Mouse (Mus musculus) erythroid progenitor cell, adult 5-6 weeks (primary cell): ENCODE measurements around the gene Fbln1. TPM values are rescaled to one million over a fixed set of nuclear protein-coding genes. Genes with fewer than 3 reads are reported as not detected.

Experiments used
- ATAC-seq: replicated peaks from 2 replicates; pipeline ENCODE4 v1.8.0; 2016; ENCODE audit warnings: moderate number of reproducible peaks, mild to moderate bottlenecking, moderate TSS enrichment, inconsistent platforms; ENCODE audit not compliant: poor library complexity, low FRiP score, severe bottlenecking
- total RNA-seq, 2 experiments: library from RNA; stranded (forward) in 1 of 2; stranded (reverse) in 1 of 2; fragments of 150-400 nt in 1 of 2; fragments of 186-747, 209-891 nt in 1 of 2; gene quantifications; 2 replicates each; pipeline versions ENCODE4 v1.2.3 to v1.2.4; 2015 to 2017; ENCODE audit warnings: low replicate concordance in 2 of 2

Gene Fbln1
- total RNA-seq, 2 experiments from 2014 or later, result not detected

GRCm38 (mm10) chr15:85272988-85273387, 67.2 kb downstream of the Fbln1 start:
- no peak for ATAC-seq

DNA sequence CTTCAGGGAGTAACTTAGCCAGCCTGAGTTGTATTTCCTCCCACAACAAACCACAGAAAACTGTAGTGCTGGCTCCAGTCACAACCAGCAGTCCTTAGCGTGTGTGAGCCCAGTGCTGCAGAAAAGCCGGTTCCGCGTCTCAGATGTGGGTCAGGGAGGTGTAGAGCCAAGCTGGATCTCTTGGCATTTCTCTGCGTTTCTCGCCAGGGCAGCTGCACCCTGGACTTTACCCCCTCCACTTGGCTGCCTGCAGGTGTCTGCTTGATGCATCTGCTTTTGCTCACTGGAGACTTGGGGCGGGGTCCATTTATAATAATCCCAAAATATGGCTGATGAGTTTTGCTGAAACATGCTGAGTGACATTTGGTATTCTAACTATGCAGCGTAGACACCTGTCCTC, 71.5 kb downstream of the Fbln1 start:
- ATAC-seq, result no peak

- ATAC-seq, result no peak
These were observed 73.2 kb downstream of the Fbln1 start for GRCm38 (mm10) chr15:85278986-85279385.

GRCm38 (mm10) chr15:85282021-85282420, 76.3 kb downstream of the Fbln1 start:
- no peak for ATAC-seq

- ATAC-seq, result no peak
These were observed 78.9 kb downstream of the Fbln1 start for GRCm38 (mm10) chr15:85284651-85285050.

- no peak for ATAC-seq
These were observed 88.9 kb downstream of the Fbln1 start for GRCm38 (mm10) chr15:85294632-85295031.

DNA sequence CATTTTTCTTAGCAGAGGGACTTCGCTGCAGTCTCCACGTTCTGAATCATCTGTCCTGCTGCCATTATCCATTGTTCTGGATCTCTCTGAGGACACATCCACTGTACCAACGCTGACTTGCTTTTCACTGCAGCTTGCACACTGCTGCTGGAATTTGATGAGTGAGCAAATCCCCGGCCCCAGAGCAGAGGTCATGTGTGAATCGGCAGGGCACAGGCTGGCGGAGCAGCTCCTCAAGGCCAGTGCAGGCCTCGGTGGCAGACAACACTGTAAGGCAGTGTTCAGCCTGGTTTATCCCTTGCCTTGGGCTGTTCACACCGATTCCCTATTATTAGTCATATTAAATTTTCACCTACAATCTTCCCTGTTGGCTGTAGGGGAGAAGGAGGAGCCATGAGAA, 89.8 kb downstream of the Fbln1 start:
- no peak for ATAC-seq

DNA sequence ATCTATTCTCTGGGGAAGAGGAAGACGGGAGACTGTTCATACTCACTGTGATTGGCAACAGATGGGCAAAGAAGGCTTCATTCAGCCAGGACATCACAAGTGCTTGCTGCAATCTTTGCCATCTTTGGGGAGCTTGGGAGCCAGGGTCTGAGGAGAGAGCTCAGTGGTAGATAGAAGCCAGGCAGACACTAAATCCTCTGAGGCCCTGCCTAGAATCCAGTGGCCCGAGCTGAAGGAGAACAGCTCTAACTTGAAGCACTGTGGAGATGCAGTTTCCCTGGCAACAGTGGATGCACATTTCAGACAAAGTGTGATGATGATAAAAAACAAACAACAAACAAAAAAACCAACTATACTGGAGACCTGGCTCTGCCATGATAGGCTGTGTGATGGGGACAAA, 90.2 kb downstream of the Fbln1 start:
- ATAC-seq, result no peak

DNA sequence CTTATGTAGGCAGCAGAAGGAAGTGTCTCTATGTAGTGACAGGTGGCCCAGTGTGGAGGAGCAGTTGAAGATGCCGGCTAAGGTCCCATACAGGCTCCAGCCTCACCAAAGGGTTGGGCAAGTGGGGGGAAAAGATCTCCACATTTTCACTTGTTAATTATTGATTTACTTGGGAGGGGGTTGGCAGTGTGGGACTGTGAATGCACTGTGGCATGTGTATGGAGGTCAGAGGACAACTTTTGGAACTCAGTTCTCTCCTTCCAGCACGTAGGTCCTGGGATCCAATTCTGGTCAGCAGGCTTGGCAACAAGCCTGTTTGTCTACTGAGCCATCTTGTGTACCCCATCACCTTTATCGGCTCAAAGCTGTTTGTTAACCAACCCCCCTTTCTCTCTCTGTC, 90.8 kb downstream of the Fbln1 start:
- no peak for ATAC-seq

- no peak for ATAC-seq
These were observed 92.5 kb downstream of the Fbln1 start for GRCm38 (mm10) chr15:85298167-85298781.

DNA sequence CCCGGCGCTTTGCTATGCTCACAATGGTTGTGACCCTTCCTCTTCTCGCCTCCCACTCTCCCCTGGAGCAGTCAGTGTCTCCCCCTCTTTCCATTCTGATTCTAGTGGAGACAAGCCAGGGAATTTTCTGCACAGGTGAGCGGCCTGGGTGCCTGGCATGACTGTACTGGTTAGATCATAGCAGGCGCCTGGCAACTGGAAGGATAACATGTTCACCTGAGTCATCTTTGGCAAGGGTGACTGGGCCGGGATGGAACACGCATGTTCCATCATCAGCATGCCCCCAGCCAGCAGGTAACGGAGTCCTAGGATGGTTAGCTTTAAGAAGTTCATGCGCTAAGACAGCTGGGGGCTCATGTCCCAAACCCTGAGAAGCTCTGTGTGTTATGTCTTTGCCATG, 93.2 kb downstream of the Fbln1 start:
- no peak for ATAC-seq

DNA sequence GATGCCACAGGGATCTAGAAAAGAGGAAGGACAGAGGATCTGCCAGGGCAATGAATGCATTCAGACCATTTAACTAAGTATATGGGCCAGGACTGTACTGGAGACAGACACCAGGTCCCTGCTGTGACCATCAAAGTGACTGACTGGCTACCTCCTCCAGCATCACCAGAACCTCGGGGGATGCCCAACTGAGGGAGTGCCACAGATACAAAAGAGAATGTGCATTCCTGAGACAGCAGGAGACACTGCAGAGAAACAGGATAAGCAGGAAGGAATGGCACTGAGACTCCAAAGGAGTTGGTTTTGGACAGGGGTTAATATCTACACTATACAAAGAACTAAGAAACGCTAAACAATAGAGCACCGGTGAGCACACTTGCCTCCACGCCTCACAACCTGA, 97.5 kb downstream of the Fbln1 start:
- no peak for ATAC-seq

DNA sequence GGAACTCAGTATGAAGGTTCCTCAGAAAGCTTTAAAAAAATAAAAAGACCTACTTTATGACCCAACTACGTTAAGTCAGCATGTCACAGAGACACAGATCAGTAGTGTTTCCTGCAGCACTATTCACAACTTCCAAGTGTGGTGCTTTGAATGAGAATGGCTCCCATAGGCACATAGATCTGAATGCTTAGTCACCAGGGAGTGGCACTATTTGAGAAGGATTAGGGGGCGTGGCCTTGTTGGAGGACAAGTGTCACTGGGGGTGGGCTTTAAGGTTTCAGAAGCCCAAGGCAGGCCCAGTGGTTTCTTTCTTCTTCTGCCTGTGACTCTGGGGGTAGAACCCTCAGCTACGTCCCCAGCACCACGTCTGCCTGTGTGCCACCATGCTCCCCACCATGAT, 98.2 kb downstream of the Fbln1 start:
- no peak for ATAC-seq

DNA sequence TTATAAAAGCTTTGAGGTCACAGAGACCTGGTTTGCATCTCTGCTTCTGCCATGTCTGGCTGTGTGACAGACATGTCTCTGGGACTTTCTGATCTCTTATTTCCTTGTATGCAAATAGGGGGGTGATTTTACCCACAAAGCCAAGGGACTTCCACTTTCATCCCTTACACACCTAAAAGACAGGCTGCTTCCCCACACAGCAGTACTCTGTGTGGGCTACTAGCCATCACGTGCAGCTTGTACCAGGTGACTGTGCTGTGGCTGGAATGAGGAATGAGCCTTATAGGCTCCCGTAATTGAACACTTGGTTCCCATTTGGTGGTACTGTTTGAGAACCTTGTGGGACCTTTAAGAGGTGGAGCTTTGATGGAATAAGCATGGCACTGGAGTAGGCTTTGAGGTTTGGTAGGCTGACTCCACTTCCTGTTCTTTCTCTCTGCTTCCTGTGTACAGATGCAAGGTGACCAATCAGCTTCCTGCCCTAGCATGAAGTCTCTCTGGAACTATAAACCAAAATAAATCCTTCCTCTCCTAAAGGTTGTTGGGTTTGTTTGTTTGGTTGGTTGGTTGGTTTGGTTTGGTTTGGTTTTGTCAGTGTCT, 101.4 kb downstream of the Fbln1 start:
- ATAC-seq, result no peak

DNA sequence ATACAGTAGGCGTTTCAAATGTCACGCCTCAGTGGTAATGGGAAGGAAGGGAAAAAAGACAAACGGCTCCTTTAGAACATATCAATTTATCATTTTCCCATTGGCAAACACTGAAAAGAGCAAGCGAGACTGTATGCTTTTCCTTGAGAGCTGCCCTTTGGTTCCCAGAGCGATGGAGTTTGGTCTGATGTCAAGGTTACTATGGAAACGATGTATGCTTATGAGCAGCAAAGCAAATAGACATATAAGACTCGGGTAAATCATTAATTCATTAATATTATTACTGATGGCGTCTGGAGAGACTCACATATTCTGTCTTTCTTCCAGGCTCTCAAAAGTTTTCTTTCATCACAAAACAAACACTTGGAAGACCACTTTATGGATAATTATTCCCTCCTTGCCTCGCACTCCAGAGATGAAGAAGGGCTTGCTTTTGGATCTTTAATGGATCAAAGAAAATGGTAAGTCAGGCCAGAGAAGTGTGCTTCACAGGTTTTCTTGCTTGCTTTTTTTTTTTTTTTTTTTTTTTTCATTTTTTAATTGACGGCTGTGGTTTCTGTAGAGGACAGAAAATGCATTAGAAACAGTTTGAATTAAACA, 105.4 kb downstream of the Fbln1 start:
- no peak for ATAC-seq

GRCm38 (mm10) chr15:85315378-85316025, 109.8 kb downstream of the Fbln1 start:
- no peak for ATAC-seq

- ATAC-seq, result no peak
These were observed 110.8 kb downstream of the Fbln1 start for GRCm38 (mm10) chr15:85316342-85317140.

GRCm38 (mm10) chr15:85319924-85320668, 114.3 kb downstream of the Fbln1 start:
- no peak for ATAC-seq

DNA sequence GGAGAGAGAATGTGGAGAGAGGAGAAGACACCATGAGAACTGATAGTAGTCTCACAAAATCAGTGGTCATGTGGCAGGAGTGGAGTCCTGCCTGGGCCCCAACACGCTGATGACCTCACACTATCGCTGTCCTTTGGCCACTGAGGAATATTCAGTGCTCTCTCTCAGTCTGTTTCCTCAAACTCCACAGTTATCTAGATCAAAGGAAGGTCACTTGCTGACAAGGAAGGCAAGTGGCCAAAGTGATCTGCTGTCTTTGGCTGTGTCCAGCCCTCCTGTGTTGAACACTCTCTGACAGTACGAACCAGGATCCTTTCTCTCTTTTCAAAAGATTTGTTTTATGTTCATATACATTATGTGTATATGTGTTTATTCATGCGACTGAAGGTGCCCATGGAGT, 117.5 kb downstream of the Fbln1 start:
- no peak for ATAC-seq

GRCm38 (mm10) chr15:85324426-85324825, 118.7 kb downstream of the Fbln1 start:
- ATAC-seq, result no peak
